Mouse (Mus musculus) olfactory bulb, adult 2 months (tissue): ENCODE results near the gene Hnrnpa3.

Experiments
- CTCF ChIP-seq: fragments of 200-500 bp; IDR thresholded peaks from 2 replicates; pipeline ENCODE4 v1.5.1; 2012; ENCODE audit warnings: low read depth, mild to moderate bottlenecking, low read length, moderate library complexity; ENCODE audit not compliant: insufficient read depth
- POLR2A ChIP-seq: fragments of 200-500 bp; IDR thresholded peaks from 2 replicates; pipeline ENCODE4 v1.6.1; 2012; ENCODE audit warnings: mild to moderate bottlenecking, low read depth, low read length, moderate library complexity; ENCODE audit not compliant: insufficient read depth

- TF ChIP-seq POLR2A (no peak), CTCF (no peak)
Measured at GRCm38 (mm10) chr2:75703375-75704181, 44.5 kb downstream of the Hnrnpa3 start.
